Mouse (Mus musculus) gastrocnemius, postnatal 4 days (tissue): ENCODE results near the gene 1700016K19Rik. TPM values are rescaled to one million over a fixed set of nuclear protein-coding genes. Genes with fewer than 3 reads are reported as not detected.
A peak's percentile ranks its signal among the peaks of the same experiment; 100 is the strongest.
"Not testable (repeated sequence)": the region's sequence is repeated elsewhere in the genome, so short reads cannot be mapped to it uniquely, and the experiment has no call there.

ENCODE experiments used
- DNase-seq, 2 experiments: peaks; one replicate each; pipeline ENCODE4 v3.0.0; 2021 to 2022; ENCODE audit warnings: low spot score in 2 of 2, mixed read lengths in 2 of 2
- total RNA-seq, 2 experiments: library from RNA; stranded (reverse); gene quantifications; 2 replicates each; pipeline ENCODE4 v1.2.3; 2021

1700016K19Rik gene
- total RNA-seq, 2 experiments from 2014 or later = not detected

DNA sequence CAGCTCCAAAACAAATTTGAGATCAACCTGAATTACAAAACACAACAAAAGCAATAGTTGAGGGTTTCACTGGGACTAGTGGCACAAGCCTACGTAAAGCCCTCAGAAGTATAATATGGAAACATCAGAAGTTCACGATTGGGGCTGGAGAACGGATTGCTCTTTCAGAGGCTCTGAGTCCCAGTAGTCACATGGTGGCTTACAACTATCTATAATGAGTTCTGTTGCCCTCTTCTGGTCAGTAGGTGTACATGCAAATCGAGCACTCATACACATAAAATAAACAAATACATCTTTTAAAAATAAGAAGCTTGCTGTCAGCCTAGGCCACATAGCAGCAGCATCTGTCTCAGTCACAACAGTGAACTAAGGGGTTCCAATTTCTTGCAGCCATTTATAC is 16.5 kb upstream of the 1700016K19Rik start:
- no peak for DNase-seq

DNA sequence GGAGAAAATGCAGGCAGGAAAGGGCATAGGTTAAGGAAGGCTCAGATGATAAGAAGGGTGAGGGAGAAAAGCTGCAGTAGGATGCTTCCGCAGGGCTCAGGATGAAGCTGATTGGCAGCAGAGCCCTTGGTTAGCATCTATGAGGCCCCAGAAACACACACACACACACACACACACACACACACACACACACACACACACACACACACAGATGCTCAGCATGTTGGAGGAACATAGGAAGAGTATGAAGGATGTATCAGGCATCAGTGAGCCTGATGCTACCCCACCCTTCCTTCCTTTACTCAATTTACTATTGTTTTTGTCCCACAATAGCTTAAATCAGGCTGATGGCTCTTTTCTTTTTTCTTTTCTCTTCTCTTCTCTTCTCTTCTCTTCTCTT is 15.1 kb upstream of the 1700016K19Rik start:
- DNase-seq = no peak

DNA sequence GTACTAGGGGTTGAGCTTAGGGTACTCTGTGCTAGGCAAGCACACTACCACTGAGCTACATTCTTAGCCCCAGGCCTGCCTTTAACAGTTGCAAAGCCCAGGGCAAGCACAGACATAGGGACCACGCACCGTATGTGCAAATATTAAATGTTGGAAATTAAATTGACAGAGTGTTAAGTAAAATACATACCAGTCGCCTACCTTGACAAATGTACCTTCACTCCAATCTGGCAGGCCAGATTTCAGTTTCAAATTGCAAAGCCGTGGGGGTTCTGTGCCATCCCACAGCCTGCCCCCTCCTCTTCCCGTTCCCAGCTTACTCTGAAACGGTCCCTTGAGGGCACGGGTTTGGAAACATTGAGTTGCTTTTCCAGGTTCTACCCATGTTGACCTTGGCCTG is 13.8 kb upstream of the 1700016K19Rik start:
- no peak for DNase-seq

DNA sequence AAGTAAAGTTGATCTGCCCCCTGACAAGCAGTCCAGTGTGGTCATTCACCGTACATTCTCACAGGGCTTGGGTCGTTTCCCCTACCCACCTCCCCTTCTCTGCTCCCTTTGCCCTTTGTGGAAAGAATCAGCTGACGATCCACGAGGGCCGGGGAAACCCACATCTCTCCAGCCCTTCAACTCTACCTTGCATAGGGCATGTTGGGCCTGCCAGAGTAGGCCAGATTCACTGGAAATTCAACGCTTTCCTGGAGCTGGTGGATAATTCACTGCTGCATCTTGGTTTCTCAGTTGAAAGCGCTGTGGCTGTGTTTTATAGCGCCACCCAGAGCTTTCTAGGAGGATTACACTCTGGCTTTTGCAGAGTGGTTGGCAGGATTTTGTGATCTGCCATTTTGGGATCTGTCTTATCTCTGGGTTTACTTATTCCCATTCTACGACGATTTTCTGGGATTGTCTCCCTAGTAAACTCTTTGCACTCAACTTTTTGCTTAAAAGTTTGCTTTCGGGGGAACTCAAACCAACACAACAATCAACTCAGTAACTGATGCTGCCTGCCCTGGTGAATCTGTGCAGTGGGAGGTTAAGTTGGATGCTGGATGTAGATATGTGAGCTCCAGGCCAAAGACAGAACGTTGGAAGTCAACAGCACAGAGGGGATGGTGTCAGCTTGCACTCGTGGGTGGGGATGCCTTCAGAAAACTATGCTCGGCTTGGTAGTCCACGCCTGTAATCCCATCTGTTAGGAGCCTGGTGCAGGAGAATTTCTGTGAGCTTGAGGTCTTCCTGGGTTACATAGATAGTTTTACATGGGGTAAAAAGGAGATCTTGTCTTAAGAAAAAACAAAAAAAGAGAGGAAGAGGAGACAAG is 8.5 kb upstream of the 1700016K19Rik start:
- DNase-seq = no peak

DNA sequence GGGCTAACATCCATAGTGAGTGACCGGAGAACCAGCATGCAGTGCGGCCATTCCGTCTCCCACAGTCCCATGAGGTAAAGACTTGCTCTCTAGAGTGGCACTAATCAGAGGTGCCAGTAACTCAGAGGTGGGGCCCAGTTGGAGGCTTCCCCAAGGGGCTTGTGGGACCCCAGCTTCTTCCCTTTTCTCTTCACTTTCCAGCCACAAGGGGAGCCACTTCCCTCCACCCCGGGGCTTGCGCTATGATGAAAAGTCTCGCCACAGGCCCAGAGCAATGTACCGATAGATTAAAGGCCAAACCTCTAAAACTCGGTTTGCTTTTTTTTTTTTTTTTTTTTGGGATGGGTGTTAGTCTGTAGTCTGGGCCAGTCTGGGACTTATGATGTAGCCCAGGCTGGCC is 7.8 kb upstream of the 1700016K19Rik start:
- DNase-seq = no peak

DNA sequence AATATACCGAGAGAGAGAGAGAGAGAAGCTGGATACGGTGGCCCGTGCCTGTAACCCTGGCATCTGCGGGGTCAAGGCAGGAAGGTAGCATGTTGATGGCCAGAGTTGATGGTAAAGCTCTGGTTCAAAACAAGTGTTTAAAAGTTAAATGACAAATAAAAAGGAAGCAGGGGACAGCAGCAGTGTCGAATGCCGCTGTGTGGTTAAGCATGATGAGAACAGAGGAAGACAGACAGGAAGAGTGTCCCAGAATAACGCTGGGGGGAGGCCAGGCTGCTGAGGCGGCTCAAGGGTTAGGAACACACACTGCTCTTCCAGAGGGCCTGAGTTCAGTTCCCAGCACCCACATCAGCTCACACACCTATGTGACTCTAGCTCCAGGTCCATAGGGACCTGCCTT is 7.2 kb upstream of the 1700016K19Rik start:
- no peak for DNase-seq

DNA sequence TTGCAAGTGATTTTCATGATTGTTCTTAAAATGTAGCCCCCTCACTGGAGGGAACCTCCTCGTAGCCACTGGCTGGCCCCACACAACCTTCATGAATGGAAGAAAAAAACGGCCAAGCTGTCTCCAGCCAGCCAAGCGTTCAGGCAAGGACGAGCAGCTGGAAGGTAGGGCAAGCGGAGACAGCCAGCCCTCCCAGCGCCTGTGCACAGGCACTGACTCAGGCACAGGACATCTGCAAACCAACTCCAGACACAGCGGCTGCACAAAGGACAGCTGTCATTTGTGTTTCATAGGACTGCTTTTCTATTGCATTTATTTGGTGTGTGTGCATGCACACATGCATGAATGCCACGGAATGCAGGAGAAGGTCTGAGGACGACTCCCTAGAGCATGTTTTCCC is 5.4 kb upstream of the 1700016K19Rik start:
- DNase-seq = no peak

DNA sequence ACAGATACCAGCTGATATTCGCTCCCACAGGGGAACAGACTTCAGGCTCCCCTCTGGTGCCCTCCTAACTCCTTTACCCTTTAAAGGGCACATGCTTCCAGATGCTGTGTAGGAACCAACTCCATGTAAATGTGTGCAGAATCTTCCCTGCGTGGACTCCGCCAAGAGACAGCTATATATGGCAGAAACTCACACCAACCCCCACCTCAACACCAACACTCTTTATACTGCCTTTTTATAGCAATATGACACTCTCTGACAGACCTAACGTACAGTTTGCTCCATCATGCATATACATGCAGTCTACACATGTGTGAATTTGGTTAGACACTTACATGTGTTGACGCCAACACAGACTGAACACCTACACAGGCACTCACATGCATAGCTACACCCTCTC is 989 bp downstream of the 1700016K19Rik start:
- no peak for DNase-seq

DNA sequence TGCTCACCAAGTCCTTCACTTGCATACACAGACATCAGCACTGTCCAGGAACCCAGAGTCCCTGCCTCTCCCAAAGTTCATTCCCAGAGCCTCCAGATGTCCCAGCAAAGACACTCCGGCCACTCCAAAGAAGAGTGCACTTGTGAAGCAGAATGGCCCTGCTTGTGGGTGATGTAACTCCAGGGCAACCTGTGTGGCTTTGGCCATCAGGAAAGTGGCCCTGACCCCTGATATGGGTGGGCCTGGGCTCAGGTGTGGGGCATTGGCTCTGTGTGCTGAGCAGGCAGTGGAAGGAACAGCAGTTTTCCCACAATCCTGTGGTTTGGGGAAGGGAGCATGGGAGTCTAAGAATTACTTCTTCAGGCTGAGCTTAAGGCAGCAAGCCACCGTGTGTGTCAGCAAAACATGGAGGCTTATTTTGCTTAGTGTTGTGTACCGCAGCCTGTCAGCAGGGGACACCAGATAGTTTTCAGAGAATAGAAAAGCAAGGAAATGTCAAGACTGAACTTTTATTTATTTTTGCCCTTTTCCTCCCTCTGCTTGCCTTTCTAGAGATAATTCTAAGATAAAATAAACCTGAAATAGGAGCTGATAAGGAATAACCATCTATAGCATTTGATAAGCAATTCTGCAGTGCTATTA is 1.6 kb downstream of the 1700016K19Rik start:
- no peak for DNase-seq

DNA sequence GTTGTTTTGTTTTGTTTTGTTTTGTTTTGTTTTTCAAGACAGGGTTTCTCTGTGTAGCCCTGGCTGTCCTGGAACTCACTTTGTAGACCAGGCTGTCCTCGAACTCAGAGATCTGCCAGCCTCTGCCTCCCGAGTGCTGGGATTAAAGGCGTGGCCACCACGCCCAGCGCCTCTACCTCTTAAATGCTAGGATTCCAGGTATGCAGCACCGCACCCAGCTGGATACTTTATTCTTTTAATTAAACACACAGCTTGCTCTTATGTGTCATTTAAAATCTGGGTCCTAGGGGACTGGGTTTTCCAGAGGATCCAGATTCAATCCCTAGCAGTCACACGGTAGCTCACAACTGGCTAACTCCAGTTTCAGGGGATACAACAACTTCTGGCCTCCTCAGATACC is 4.6 kb downstream of the 1700016K19Rik start:
- DNase-seq = not testable (repeated sequence)

DNA sequence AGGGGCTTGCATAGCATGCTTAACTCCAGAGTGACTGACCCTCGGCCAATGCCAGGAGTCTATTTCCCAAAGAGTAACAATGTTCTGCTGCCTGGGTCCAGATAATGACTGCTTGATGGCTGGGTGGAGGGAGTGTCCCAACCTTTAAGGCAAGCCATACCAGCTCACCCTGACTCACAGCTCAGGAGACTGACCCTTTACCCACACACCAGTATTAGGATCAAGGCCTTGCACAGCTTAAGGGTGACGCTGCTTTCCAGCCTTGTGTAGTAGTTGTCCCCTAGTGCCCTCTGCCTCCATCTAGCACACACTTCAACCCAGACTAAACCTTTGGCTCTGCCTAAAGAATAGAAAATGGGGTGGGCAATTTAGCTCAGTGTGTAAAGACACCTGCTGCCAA is 8.4 kb downstream of the 1700016K19Rik start:
- DNase-seq = no peak

DNA sequence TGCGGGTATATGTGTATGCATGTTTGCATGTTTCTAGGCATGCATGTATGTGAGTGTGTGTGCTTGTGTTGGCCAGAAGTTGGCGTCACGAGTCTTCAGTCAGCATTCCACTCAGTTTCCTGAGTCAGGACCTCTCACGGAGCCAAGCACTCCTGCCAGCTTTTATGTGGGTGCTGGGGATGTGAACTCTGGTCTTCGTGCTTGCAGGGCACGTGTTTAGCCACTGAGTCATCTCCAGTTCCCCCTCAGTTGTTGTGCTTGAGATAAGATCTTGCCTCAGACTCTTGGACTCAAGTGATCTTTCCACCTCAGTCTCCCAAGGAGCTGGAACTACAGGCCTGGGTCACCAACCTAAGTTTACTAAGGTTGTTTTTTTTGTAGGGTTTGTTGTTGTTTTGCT is 9.4 kb downstream of the 1700016K19Rik start:
- DNase-seq = no peak

DNA sequence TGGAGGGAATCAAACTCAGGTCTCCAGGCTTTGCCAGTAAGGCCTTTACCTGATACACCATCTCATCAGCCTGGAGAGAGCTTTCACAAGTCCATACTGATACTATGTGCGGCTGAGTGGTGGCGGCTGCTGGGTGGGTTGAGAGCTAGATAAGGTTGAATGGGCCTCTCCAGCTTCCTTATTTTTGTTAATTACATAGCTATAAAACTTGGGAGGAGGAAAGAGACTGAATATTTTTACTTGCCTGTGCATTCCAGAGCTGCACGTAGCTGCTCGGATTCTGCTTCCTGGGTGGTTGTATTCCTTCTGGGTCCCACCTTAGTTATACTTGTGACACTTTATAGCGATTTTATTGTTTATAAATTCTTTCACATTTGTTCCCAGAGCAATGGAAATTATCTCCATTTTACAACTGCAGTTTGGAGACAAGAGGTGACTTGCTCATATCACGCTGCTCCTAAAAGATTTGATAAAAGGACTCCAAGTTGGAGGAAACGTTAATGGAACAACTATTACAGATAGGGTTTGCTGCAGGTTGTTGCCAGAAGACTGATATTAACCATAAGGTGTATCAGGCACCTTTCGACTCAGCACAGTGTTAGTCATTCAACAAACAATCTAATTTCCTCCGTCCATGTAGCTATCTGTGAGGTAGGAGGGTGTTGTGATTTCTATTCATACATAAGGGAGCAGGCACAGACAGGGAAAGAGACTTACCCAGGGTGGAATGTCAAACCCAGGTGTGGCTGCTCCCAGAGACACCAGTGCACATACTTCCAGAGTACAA is 11.3 kb downstream of the 1700016K19Rik start:
- no peak for DNase-seq

DNA sequence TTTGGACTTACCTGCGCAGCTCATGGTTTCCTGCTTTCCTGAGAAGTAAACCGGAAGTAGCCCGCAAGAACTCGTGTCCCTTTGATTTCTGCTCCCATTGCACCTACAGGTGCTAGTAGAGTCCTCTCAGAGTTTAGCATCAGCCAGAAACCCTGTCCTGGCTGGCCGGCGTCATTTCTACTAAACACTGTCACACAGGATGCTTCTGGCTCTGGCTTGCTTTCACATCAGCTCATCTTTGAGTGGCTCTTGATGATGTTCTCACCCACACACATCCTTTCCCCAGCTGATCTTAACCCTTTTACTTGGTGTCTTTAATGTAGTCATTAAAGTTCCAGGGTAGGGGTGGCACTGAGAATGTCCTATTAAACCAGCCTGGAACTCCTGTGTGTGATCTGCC is 15.5 kb downstream of the 1700016K19Rik start:
- no peak for DNase-seq

DNA sequence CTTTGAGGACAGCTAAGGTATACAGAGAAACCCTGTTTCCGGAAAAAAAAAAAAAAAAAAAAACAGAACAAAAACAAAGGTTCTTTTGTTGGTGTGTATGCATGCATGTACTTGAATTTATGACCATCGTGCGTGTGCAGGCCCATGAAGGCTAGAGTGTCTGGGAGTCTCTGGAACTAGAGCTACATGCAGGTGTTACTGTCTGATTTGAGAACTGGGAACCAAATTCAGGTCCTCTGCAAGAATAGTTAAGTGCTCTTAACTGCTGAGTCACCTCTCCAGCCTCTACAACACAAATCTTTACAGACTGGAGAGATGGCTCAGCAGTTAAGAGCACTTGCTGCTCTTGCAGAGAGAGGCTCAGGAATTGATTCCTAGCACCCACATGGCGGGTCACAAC is 16.1 kb downstream of the 1700016K19Rik start:
- no peak for DNase-seq

DNA sequence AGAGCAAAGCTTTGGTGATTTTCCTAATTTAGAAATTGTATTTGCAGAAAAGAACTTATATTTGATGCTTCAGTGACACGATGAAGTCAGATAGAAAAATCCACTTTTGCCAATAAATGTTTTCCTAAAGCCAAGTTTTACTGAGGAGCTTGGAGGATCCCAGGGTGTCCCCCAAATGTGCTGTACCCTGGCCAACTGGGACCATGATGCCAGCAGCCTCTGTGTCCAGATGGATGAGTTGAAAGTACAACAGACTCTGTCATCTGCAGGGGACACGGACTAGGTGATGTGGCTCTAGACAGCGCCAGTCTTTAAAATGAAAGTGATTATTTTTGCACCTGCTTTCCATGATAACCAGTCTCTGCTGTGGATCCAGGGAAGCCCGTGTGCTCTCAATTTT is 20.2 kb downstream of the 1700016K19Rik start:
- DNase-seq = no peak

DNA sequence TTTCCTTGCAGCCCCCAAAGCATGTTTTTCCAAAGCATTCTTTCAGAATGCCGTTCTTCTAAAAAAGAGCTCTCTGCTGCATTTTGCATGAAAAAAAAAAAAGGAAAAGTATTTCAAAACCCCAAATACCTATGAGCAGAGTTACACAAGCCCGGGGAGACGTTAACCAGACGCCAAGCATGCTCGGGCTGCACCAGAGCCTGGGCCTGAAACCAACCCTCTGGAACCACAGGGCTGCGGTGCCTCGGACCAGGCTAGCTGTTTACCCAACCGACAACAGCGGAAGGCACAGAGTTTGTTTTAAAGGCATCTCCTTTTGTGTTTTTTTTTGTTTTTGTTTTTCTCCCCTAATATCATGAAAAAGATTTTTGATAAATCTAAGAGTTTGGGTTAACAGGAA is 21.2 kb downstream of the 1700016K19Rik start:
- DNase-seq = no peak

DNA sequence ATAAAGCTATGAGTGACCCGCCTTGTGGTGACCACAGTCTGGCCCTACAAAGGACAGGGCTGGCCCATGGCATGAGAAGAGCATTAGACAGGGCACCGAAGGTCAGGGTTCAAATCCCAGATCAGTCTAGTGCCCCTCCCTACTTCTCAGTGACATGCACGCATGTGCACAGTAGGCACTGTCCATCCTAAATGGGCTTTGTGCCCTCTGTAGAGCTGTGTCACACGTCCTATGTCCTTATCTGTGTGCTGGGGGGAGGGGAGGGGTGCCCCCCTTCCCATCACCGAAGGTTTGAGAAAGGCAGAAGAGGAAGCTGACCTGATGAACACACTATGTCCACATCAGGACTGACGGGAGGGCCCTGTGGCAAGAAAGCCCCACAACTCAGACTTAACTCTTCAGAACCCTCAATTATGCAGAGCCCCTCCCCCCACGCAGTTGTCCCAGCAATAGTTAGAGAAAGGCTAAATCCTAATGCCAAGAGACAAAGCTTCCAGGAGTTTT is 25.4 kb downstream of the 1700016K19Rik start:
- no peak for DNase-seq

DNA sequence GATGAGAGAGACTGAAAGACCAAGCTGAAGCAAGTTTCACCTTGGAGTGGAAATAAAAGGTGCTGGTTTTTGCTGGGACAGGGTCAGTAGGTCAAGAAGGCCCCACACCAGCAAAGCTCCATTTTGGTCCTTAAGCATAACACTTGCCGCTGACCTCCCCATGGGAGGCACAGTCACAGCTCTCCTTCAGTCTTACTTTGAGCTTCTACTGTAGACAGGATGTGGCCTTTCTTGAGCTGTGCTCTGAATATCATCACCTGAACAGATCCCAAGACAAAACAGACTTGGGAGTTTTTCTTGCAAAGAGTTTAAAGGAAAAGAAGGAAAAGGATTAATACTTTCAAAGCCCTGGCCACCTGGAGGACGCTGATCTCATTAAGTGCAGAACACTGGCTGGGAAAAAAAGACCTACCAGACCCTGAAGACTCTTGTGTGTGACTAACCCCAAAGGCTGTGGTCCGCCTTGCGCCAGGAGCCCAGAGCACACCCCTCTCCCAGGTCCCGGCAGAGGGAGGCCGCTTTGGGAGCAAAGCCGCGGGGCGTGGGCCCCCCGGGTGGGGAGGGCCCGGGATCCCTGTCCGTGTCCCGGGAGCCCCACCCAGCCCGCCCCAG is 26.9 kb downstream of the 1700016K19Rik start:
- DNase-seq = no peak

DNA sequence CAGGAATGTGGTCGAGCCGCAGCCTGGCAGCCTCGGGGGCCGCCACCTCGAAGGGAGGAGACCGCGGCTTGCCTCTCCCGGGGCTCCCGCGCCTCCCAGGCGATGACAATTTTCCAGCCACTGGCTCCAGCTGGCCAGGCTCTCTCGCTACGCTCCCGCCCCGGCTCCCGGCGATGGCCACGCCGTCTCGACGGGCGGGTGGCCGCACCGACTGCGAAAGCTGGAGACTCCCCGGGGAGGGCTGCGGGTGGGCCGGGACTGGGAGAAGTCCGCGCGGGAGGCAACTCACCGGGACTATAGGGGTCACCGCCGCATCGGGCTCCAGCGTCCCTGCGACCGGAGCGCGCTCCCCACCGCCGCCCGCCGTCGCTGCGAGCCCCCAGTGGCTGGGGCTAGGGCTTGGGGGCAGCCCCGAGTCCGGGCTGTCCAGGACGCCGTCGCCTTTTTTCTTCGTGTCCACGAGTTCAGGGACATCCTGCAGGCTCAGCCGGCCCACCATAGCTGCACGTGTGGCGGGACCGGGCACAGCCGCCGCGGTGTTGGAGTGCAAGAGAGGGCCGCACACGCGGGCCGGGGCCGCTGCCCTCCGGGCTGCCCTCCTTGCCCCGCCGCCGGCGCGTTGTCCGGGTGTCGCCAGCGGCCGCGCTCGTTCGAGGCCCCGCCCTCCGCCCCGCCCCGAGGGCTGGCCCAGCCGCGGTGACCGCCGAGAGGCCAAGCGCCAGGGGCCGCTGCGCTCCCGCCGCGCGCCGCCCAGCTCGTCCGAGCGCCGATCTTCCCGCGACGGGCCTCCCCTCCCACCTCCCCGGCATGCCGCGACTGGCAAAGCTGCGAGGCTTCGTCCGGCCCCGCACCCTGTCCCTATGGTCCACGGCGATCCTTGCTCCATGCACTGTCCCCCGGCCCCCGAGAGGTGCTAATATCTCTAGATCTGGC is 27.7 kb downstream of the 1700016K19Rik start, which contains the start of gene Rflnb:
Rflnb (minus strand) TSS at position 644 of the 933 bp plus-strand sequence.
- DNase-seq = peak; percentile 92 to 93
